Mouse (Mus musculus) liver, adult 2 months (tissue): Measurements from ENCODE around the gene Mus81. TPM values are rescaled to one million over a fixed set of nuclear protein-coding genes. Genes with fewer than 3 reads are reported as not detected.

Source experiments
- DNase-seq: peaks from one replicate; pipeline ENCODE4 v3.0.0-alpha.2; 2011; ENCODE audit warnings: low read depth, low spot score; ENCODE audit errors: extremely low read depth
- H3K27ac ChIP-seq: fragments of 200-500 bp; replicated peaks from 2 replicates; pipeline ENCODE4 v1.5.1; 2012; ENCODE audit warnings: low read depth, mild to moderate bottlenecking, control low read depth, inconsistent platforms, low read length; ENCODE audit not compliant: insufficient read depth
- H3K27me3 ChIP-seq: fragments of 200-500 bp; 2 replicates; pipeline ENCODE4 v1.6.1; 2012; ENCODE audit warnings: mild to moderate bottlenecking, moderate library complexity, low read length, inconsistent platforms; ENCODE audit not compliant: control insufficient read depth, insufficient read depth
- H3K36me3 ChIP-seq: fragments of 200-500 bp; 2 replicates; pipeline ENCODE4 v1.6.1; 2012; ENCODE audit warnings: low read length, inconsistent platforms; ENCODE audit not compliant: control insufficient read depth, insufficient read depth
- H3K4me1 ChIP-seq: fragments of 200-500 bp; 2 replicates; pipeline ENCODE4 v1.6.1; 2011; ENCODE audit warnings: low read length; ENCODE audit not compliant: control insufficient read depth, insufficient read depth
- H3K4me3 ChIP-seq: fragments of 200-500 bp; 2 replicates; pipeline ENCODE4 v1.5.1; 2011; ENCODE audit warnings: low read depth, mild to moderate bottlenecking, control low read depth, low read length, moderate library complexity; ENCODE audit not compliant: insufficient read depth
- H3K79me2 ChIP-seq: fragments of 200-500 bp; 2 replicates; pipeline ENCODE4 v1.6.1; 2012; ENCODE audit warnings: inconsistent platforms, mild to moderate bottlenecking, low read length, moderate library complexity; ENCODE audit not compliant: control insufficient read depth, insufficient read depth
- H3K9ac ChIP-seq: fragments of 200-500 bp; 2 replicates; pipeline ENCODE4 v1.6.1; 2012; ENCODE audit warnings: low read depth, mild to moderate bottlenecking, control low read depth, inconsistent platforms, low read length
- CTCF ChIP-seq: fragments of 200-500 bp; IDR thresholded peaks from 2 replicates; pipeline ENCODE4 v1.5.1; 2011; ENCODE audit warnings: low read depth, low read length, control low read depth
- POLR2A ChIP-seq: fragments of 200-500 bp; IDR thresholded peaks from 2 replicates; pipeline ENCODE4 v1.6.1; 2011; ENCODE audit warnings: low read length, control low read depth; ENCODE audit not compliant: insufficient read depth; ENCODE audit errors: extremely low read depth
- WGBS: fragments of 180-500 bp; shearing (Covaris S2); methylation state at CpG from one replicate; pipeline ENCODE4 v1.1.7; 2018; 5-methylcytosine and 5-hydroxymethylcytosine counted together
- polyA plus RNA-seq: library from polyadenylated mRNA; depleted of rRNA; stranded (reverse); fragments of >200 nt; gene quantifications from 2 replicates; pipeline ENCODE4 v1.2.3, GENCODE M21; 2012; rRNA removed
- total RNA-seq: library from RNA; depleted of rRNA; stranded (reverse); fragments of >200 nt; gene quantifications from 2 replicates; pipeline ENCODE4 v1.2.3, GENCODE M21; 2014; rRNA removed

Mus81 gene
- total and polyA plus RNA-seq, 2 experiments: 8.1 to 22.9 TPM

DNA sequence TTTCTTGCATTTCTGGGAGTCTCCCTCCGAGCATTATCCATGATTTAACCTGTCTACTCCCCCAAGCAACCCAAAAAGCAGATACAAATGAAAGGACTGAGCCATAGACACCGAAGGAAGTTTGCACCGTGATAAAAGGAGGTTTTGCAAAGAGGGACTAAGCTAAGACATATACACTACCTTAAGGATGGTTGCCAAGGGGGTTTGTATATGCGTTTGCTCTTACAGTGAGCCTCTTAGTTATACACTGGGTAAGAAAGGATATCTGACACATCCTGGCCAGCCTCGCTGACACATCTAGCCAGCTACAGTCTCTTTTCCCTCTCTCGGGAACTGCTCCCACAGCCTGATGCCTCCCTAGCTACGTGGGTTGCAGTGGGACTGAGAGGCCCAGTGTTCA lies 54.3 kb downstream of the Mus81 start:
- Histone ChIP-seq H3K9ac (no peak overlapping the region), H3K4me3 (no peak overlapping the region), H3K79me2 (no peaks in the 10 kb centered on the region), H3K36me3 (no peaks in the 10 kb centered on the region), H3K4me1 (peaks cover 5% of the 10 kb centered on the region; the same call in 1 of the 2 replicates), H3K27ac (no peak overlapping the region), H3K27me3 (no peaks in the 10 kb centered on the region)
- no peak for TF ChIP-seq CTCF
- TF ChIP-seq POLR2A: no peak
- no peak for DNase-seq
- WGBS: 67% methylated on average over 7 of the region's 7 CpGs

DNA sequence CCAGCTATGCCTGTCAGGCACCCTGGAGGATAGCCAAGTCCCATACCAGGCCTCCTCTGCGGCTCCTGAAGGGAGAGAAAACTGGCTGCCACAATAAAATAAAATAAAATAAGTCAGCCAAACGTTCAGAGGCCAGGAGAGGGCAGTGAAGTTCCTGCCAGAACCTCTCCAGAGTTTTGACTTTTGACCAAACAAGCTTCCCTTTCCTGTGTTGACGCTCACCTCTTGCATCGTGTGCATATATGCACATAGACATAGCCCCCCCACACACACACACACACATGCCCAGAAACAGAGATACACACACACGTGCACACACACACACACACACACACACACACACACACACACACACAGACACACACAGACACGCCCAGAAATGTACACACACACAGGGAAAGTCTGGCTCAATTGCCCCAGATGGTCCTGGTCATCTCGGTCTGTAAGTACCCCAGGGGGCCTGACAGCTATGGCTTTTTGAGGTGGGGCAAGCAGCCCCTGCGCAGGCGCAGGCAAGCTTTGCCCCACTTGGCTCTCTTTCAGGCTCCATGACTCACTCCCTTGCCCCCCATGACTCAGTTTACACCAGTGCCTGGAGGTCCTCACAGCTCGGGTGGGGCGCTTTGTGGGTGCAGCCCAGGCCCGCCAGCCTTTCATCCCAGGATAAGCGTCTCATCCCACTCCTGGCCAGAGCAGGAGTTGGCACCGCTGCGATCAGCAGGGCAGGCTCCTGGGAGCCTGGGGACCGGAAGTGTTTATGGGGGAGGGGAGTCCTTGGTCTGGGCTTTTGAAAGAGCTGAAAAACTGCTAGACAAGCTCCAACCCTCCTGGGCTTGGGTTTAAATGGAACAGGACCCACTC lies 55.0 kb downstream of the Mus81 start:
- H3K79me2 ChIP-seq: no peaks in the 10 kb centered on the region
- H3K27me3 ChIP-seq: no peaks in the 10 kb centered on the region
- H3K9ac ChIP-seq: peak overlapping the region; percentile 47
- DNase-seq: peak; percentile 74
- H3K4me3 ChIP-seq: peak overlapping the region; percentile 45
- 1% methylated on average over 16 of the region's 16 CpGs for WGBS
- peaks cover 5% of the 10 kb centered on the region; the same call in 1 of the 2 replicates for H3K4me1 ChIP-seq
- TF ChIP-seq POLR2A: no peak
- TF ChIP-seq CTCF: peak; percentile 47
- no peaks in the 10 kb centered on the region for H3K36me3 ChIP-seq
- peak overlapping the region; percentile 37 for H3K27ac ChIP-seq

Other genes with a start within 250 kb of the Mus81 start
- 1.1 and 3.3 TPM in 2 replicates for gene Pacs1, start 215.3 kb downstream of the Mus81 start, total RNA-seq
- gene Pacs1, start 215.3 kb downstream of the Mus81 start, polyA plus RNA-seq: 2.4 and 3.0 TPM in 2 replicates
- 58.1 and 60.0 TPM in 2 replicates for gene Sf3b2, start 192.9 kb downstream of the Mus81 start, total RNA-seq
- gene Sf3b2, start 192.9 kb downstream of the Mus81 start, polyA plus RNA-seq: 60.8 and 61.4 TPM in 2 replicates
- gene Gal3st3, start 190.1 kb downstream of the Mus81 start, total RNA-seq: not detected in 2 replicates
- gene Gal3st3, start 190.1 kb downstream of the Mus81 start, polyA plus RNA-seq: not detected in 2 replicates
- not detected in 2 replicates for gene Catsper1, start 152.7 kb downstream of the Mus81 start, total RNA-seq
- 0.05 TPM in 1 of 2 replicates, not detected in the other for gene Catsper1, start 152.7 kb downstream of the Mus81 start, polyA plus RNA-seq
- not detected in 2 replicates for gene Cst6, start 138.8 kb downstream of the Mus81 start, total RNA-seq
- gene Cst6, start 138.8 kb downstream of the Mus81 start, polyA plus RNA-seq: not detected in 2 replicates
- 12.7 and 14.0 TPM in 2 replicates for gene Eif1ad, start 121.7 kb downstream of the Mus81 start, total RNA-seq
- 23.9 and 25.9 TPM in 2 replicates for gene Eif1ad, start 121.7 kb downstream of the Mus81 start, polyA plus RNA-seq
- gene Banf1, start 121.2 kb downstream of the Mus81 start, total RNA-seq: 20.2 and 21.5 TPM in 2 replicates
- gene Banf1, start 121.2 kb downstream of the Mus81 start, polyA plus RNA-seq: 68.5 and 71.2 TPM in 2 replicates
- gene Sart1, start 99.7 kb downstream of the Mus81 start, total RNA-seq: 17.5 and 23.2 TPM in 2 replicates
- 8.3 TPM in 2 replicates for gene Sart1, start 99.7 kb downstream of the Mus81 start, polyA plus RNA-seq
- not detected in 2 replicates for gene Tsga10ip, start 85.9 kb downstream of the Mus81 start, total RNA-seq
- 0.41 TPM in 1 of 2 replicates, not detected in the other for gene Tsga10ip, start 85.9 kb downstream of the Mus81 start, polyA plus RNA-seq
- 67.4 and 80.5 TPM in 2 replicates for gene Drap1, start 63.4 kb downstream of the Mus81 start, total RNA-seq
- gene Drap1, start 63.4 kb downstream of the Mus81 start, polyA plus RNA-seq: 57.1 and 59.2 TPM in 2 replicates
- 7.8 and 11.5 TPM in 2 replicates for gene AI837181, start 63.3 kb downstream of the Mus81 start, total RNA-seq
- gene AI837181, start 63.3 kb downstream of the Mus81 start, polyA plus RNA-seq: 34.1 and 36.6 TPM in 2 replicates
- gene Fosl1, start 40.9 kb downstream of the Mus81 start, total RNA-seq: not detected in 2 replicates
- not detected in 2 replicates for gene Fosl1, start 40.9 kb downstream of the Mus81 start, polyA plus RNA-seq
- 2.7 and 3.3 TPM in 2 replicates for gene Ccdc85b, start 30.5 kb downstream of the Mus81 start, total RNA-seq
- 2.4 and 2.6 TPM in 2 replicates for gene Ccdc85b, start 30.5 kb downstream of the Mus81 start, polyA plus RNA-seq
- 25.8 and 32.0 TPM in 2 replicates for gene Fibp, start 27.8 kb downstream of the Mus81 start, total RNA-seq
- 38.5 and 46.6 TPM in 2 replicates for gene Fibp, start 27.8 kb downstream of the Mus81 start, polyA plus RNA-seq
- 0.37 and 0.40 TPM in 2 replicates for gene Ctsw, start 19.9 kb downstream of the Mus81 start, total RNA-seq
- 1.1 and 1.5 TPM in 2 replicates for gene Ctsw, start 19.9 kb downstream of the Mus81 start, polyA plus RNA-seq
- gene Efemp2, start 14.4 kb downstream of the Mus81 start, total RNA-seq: 4.0 and 4.3 TPM in 2 replicates
- gene Efemp2, start 14.4 kb downstream of the Mus81 start, polyA plus RNA-seq: 7.7 and 8.5 TPM in 2 replicates
- gene Cfl1, start 2.1 kb upstream of the Mus81 start, total RNA-seq: 117 and 122 TPM in 2 replicates
- gene Cfl1, start 2.1 kb upstream of the Mus81 start, polyA plus RNA-seq: 177 and 193 TPM in 2 replicates
- 0.83 and 0.87 TPM in 2 replicates for gene 1700020D05Rik, start 15.4 kb upstream of the Mus81 start, total RNA-seq
- gene 1700020D05Rik, start 15.4 kb upstream of the Mus81 start, polyA plus RNA-seq: 0.30 and 0.59 TPM in 2 replicates
- 1.6 and 1.8 TPM in 2 replicates for gene Snx32, start 22.1 kb upstream of the Mus81 start, total RNA-seq
- 4.1 and 4.5 TPM in 2 replicates for gene Snx32, start 22.1 kb upstream of the Mus81 start, polyA plus RNA-seq
- not detected in 2 replicates for gene Ovol1, start 72.2 kb upstream of the Mus81 start, total RNA-seq
- gene Ovol1, start 72.2 kb upstream of the Mus81 start, polyA plus RNA-seq: 0.12 TPM in 1 of 2 replicates, not detected in the other
- gene Ap5b1, start 79.6 kb upstream of the Mus81 start, total RNA-seq: 2.7 and 2.8 TPM in 2 replicates
- 3.4 and 5.3 TPM in 2 replicates for gene Ap5b1, start 79.6 kb upstream of the Mus81 start, polyA plus RNA-seq
- gene Rnaseh2c, start 113.5 kb upstream of the Mus81 start, total RNA-seq: 47.9 and 51.4 TPM in 2 replicates
- 56.3 and 58.0 TPM in 2 replicates for gene Rnaseh2c, start 113.5 kb upstream of the Mus81 start, polyA plus RNA-seq
- gene Kat5, start 121.8 kb upstream of the Mus81 start, total RNA-seq: 15.9 and 16.8 TPM in 2 replicates
- gene Kat5, start 121.8 kb upstream of the Mus81 start, polyA plus RNA-seq: 23.0 and 23.6 TPM in 2 replicates
- gene Rela, start 149.1 kb upstream of the Mus81 start, total RNA-seq: 7.6 and 13.0 TPM in 2 replicates
- 47.6 and 65.7 TPM in 2 replicates for gene Rela, start 149.1 kb upstream of the Mus81 start, polyA plus RNA-seq
- gene Sipa1, start 175.3 kb upstream of the Mus81 start, total RNA-seq: 3.4 and 4.4 TPM in 2 replicates
- gene Sipa1, start 175.3 kb upstream of the Mus81 start, polyA plus RNA-seq: 11.8 and 17.9 TPM in 2 replicates
- 10.2 and 16.4 TPM in 2 replicates for gene Map3k11, start 200.3 kb upstream of the Mus81 start, total RNA-seq
- gene Map3k11, start 200.3 kb upstream of the Mus81 start, polyA plus RNA-seq: 46.2 and 53.6 TPM in 2 replicates
- 7.6 and 14.0 TPM in 2 replicates for gene Pcnx3, start 200.5 kb upstream of the Mus81 start, total RNA-seq
- gene Pcnx3, start 200.5 kb upstream of the Mus81 start, polyA plus RNA-seq: 44.8 and 63.8 TPM in 2 replicates
- gene Kcnk7, start 216.0 kb upstream of the Mus81 start, total RNA-seq: not detected in 2 replicates
- gene Kcnk7, start 216.0 kb upstream of the Mus81 start, polyA plus RNA-seq: 0.09 TPM in 1 of 2 replicates, not detected in the other
- 5.1 and 5.8 TPM in 2 replicates for gene Ehbp1l1, start 237.9 kb upstream of the Mus81 start, total RNA-seq
- gene Ehbp1l1, start 237.9 kb upstream of the Mus81 start, polyA plus RNA-seq: 5.3 and 8.3 TPM in 2 replicates
- 6.8 and 9.9 TPM in 2 replicates for gene Fam89b, start 241.3 kb upstream of the Mus81 start, total RNA-seq
- gene Fam89b, start 241.3 kb upstream of the Mus81 start, polyA plus RNA-seq: 51.7 and 56.6 TPM in 2 replicates